Mouse (Mus musculus) lung, postnatal 10 days (tissue): ENCODE data around the gene Tmed2.
A peak's percentile ranks its signal among the peaks of the same experiment; 100 is the strongest.
"Not testable (repeated sequence)": the region's sequence is repeated elsewhere in the genome, so short reads cannot be mapped to it uniquely, and the experiment has no call there.

ENCODE experiments used
- DNase-seq: peaks from one replicate; pipeline ENCODE4 v3.0.0; 2021

The Tmed2 gene

GRCm38 (mm10) chr5:124529191-124529651 is 11.3 kb upstream of the Tmed2 start:
- peak; percentile 64 for DNase-seq

GRCm38 (mm10) chr5:124529697-124530096 is 10.8 kb upstream of the Tmed2 start:
- no peak for DNase-seq

- peak; percentile 92 for DNase-seq
Measured at GRCm38 (mm10) chr5:124530655-124531582, 9.6 kb upstream of the Tmed2 start, which contains the start of gene Rilpl1. TSS of gene Rilpl1 (minus strand) at chr5:124531391.

GRCm38 (mm10) chr5:124531583-124531930 is 8.9 kb upstream of the Tmed2 start:
- DNase-seq, result no peak

- DNase-seq, result peak; percentile 52
Measured at GRCm38 (mm10) chr5:124532451-124532850, 8.0 kb upstream of the Tmed2 start.

GRCm38 (mm10) chr5:124535016-124535415 is 5.5 kb upstream of the Tmed2 start:
- DNase-seq, result no peak

- DNase-seq, result peak; percentile 69
Measured at GRCm38 (mm10) chr5:124536776-124537175, 3.7 kb upstream of the Tmed2 start.

- DNase-seq, result peak; percentile 86
Measured at GRCm38 (mm10) chr5:124538813-124539792, 1.4 kb upstream of the Tmed2 start.

- no peak for DNase-seq
Measured at GRCm38 (mm10) chr5:124539905-124540304, 590 bp upstream of the Tmed2 start.

- peak; percentile 84 for DNase-seq
Measured at GRCm38 (mm10) chr5:124540905-124541601, 558 bp downstream of the Tmed2 start.

- no peak for DNase-seq
Measured at GRCm38 (mm10) chr5:124541602-124541973, 1.1 kb downstream of the Tmed2 start.

GRCm38 (mm10) chr5:124550737-124551136 is 10.2 kb downstream of the Tmed2 start:
- not testable (repeated sequence) for DNase-seq

GRCm38 (mm10) chr5:124551349-124552093 is 11.0 kb downstream of the Tmed2 start:
- not testable (repeated sequence) for DNase-seq

- DNase-seq, result no peak
Measured at GRCm38 (mm10) chr5:124552094-124552472, 11.6 kb downstream of the Tmed2 start.

- peak; percentile 95 for DNase-seq
Measured at GRCm38 (mm10) chr5:124552558-124553307, 12.2 kb downstream of the Tmed2 start, which contains the start of gene Ddx55. TSS of gene Ddx55 (plus strand) at chr5:124552864.

GRCm38 (mm10) chr5:124553607-124554006 is 13.1 kb downstream of the Tmed2 start:
- DNase-seq, result no peak

GRCm38 (mm10) chr5:124555145-124555544 is 14.7 kb downstream of the Tmed2 start:
- DNase-seq, result peak; percentile 41

- DNase-seq, result no peak
Measured at GRCm38 (mm10) chr5:124571068-124571467, 30.6 kb downstream of the Tmed2 start.

- no peak for DNase-seq
Measured at GRCm38 (mm10) chr5:124575467-124575866, 35.0 kb downstream of the Tmed2 start.

GRCm38 (mm10) chr5:124578633-124579317 is 38.3 kb downstream of the Tmed2 start, which contains the start of the genes Eif2b1 and Gtf2h3:
TSS of gene Eif2b1 (minus strand) at chr5:124579131.
TSS of gene Gtf2h3 (plus strand) at chr5:124579140.
- DNase-seq, result peak; percentile 95
